Mouse (Mus musculus): ENCODE results near the gene Agap3.

Gene Agap3

GRCm38 (mm10) chr5:24474723-24475261 lies 22.8 kb downstream of the Agap3 start:
- no peak for DNase-seq (ENCODE audit: low spot score in 2 of 2)

GRCm38 (mm10) chr5:24475476-24476241 lies 23.7 kb downstream of the Agap3 start:
- no peak for DNase-seq (ENCODE audit: low spot score in 2 of 2)

GRCm38 (mm10) chr5:24477909-24478308 lies 25.9 kb downstream of the Agap3 start:
- DNase-seq (ENCODE audit: low spot score in 2 of 2): no peak

- DNase-seq (ENCODE audit: low spot score in 2 of 2): no peak
Measured at GRCm38 (mm10) chr5:24481647-24482046, 29.7 kb downstream of the Agap3 start.

- no peak for DNase-seq (ENCODE audit: low spot score in 2 of 2)
Measured at GRCm38 (mm10) chr5:24482247-24483079, 30.5 kb downstream of the Agap3 start.

- DNase-seq (ENCODE audit: low spot score in 2 of 2): peak; percentile 13 to 29
Measured at GRCm38 (mm10) chr5:24483326-24483725, 31.3 kb downstream of the Agap3 start.

- no peak for DNase-seq (ENCODE audit: low spot score in 2 of 2)
Measured at GRCm38 (mm10) chr5:24484963-24485362, 33.0 kb downstream of the Agap3 start.

GRCm38 (mm10) chr5:24486097-24486496 lies 34.1 kb downstream of the Agap3 start:
- peak; percentile 41 to 64 for DNase-seq (ENCODE audit: low spot score in 2 of 2)

GRCm38 (mm10) chr5:24486738-24487137 lies 34.8 kb downstream of the Agap3 start:
- no peak for DNase-seq (ENCODE audit: low spot score in 2 of 2)

- no peak for DNase-seq (ENCODE audit: low spot score in 2 of 2)
Measured at GRCm38 (mm10) chr5:24490413-24490920, 38.5 kb downstream of the Agap3 start.

GRCm38 (mm10) chr5:24492546-24493285 lies 40.7 kb downstream of the Agap3 start:
- DNase-seq (ENCODE audit: low spot score in 2 of 2): no peak

- DNase-seq (ENCODE audit: low spot score in 2 of 2): no peak
Measured at GRCm38 (mm10) chr5:24495019-24495418, 43.0 kb downstream of the Agap3 start.

GRCm38 (mm10) chr5:24496756-24497155 lies 44.8 kb downstream of the Agap3 start:
- no peak for DNase-seq (ENCODE audit: low spot score in 2 of 2)

GRCm38 (mm10) chr5:24497526-24497925 lies 45.5 kb downstream of the Agap3 start:
- no peak for DNase-seq (ENCODE audit: low spot score in 2 of 2)

GRCm38 (mm10) chr5:24499113-24499512 lies 47.1 kb downstream of the Agap3 start:
- no peak for DNase-seq (ENCODE audit: low spot score in 2 of 2)

GRCm38 (mm10) chr5:24500851-24501250 lies 48.9 kb downstream of the Agap3 start:
- DNase-seq (ENCODE audit: low spot score in 2 of 2): no peak

GRCm38 (mm10) chr5:24502786-24503185 lies 50.8 kb downstream of the Agap3 start:
- no peak for DNase-seq (ENCODE audit: low spot score in 2 of 2)

GRCm38 (mm10) chr5:24505513-24505912 lies 53.5 kb downstream of the Agap3 start:
- DNase-seq (ENCODE audit: low spot score in 2 of 2): peak in 1 of 2 experiments; percentile 24

- DNase-seq (ENCODE audit: low spot score in 2 of 2): no peak
Measured at GRCm38 (mm10) chr5:24508406-24508805, 56.4 kb downstream of the Agap3 start.

- DNase-seq (ENCODE audit: low spot score in 2 of 2): peak in 1 of 2 experiments; percentile 21
Measured at GRCm38 (mm10) chr5:24510635-24511034, 58.7 kb downstream of the Agap3 start.

- DNase-seq (ENCODE audit: low spot score in 2 of 2): no peak
Measured at GRCm38 (mm10) chr5:24512271-24512670, 60.3 kb downstream of the Agap3 start.

GRCm38 (mm10) chr5:24521366-24521765 lies 69.4 kb downstream of the Agap3 start:
- no peak for DNase-seq (ENCODE audit: low spot score in 2 of 2)

Measured in natural killer cell, adult 2 months (primary cell).